Mouse (Mus musculus): ENCODE results near the gene Unc13b. TPM values are rescaled to one million over a fixed set of nuclear protein-coding genes. Genes with fewer than 3 reads are reported as not detected.

Gene Unc13b
- polyA plus RNA-seq, 1 experiment from 2014 or later: 17.9 TPM

- peak overlapping the region; percentile 87 for H3K27ac ChIP-seq (ENCODE audit: low read depth, low read length)
- DNase-seq (ENCODE audit: low spot score): peak; percentile 87
- peak overlapping the region; percentile 45 for H3K4me2 ChIP-seq (replicated peaks; ENCODE audit: low read depth, low read length)
- H3K4me1 ChIP-seq (replicated peaks; ENCODE audit: control insufficient read depth, insufficient read depth, low read length): peaks cover 5% of the 10 kb centered on the region; the same call in 1 of the 2 replicates
- ATAC-seq (ENCODE audit: low FRiP score): peak; percentile 77
- H3K27me3 ChIP-seq (ENCODE audit: control insufficient read depth, insufficient read depth, low read length): no peaks in the 10 kb centered on the region
- H3K9ac ChIP-seq (ENCODE audit: low read depth, low read length): peak overlapping the region; percentile 49; the same call in 1 of the 2 replicates
- WGBS: 13% methylated on average over 7 of the region's 7 CpGs
- no peaks in the 10 kb centered on the region for H3K36me3 ChIP-seq (ENCODE audit: control insufficient read depth, insufficient read depth, low read length)
- peak overlapping the region; percentile 49 for H3K4me3 ChIP-seq (ENCODE audit: low read depth, low read length)
- no peaks in the 10 kb centered on the region for H3K9me3 ChIP-seq (ENCODE audit: control insufficient read depth, low read length)
Measured at GRCm38 (mm10) chr4:43043644-43044357, 15.0 kb upstream of the Unc13b start.

GRCm38 (mm10) chr4:43044673-43045072 lies 14.1 kb upstream of the Unc13b start:
- H3K4me2 ChIP-seq (replicated peaks; ENCODE audit: low read depth, low read length): peak overlapping the region; percentile 45
- DNase-seq (ENCODE audit: low spot score) (peak; percentile 41), ATAC-seq (ENCODE audit: low FRiP score) (no peak)
- WGBS: 12% methylated on average over 4 of the region's 4 CpGs
- H3K9me3 ChIP-seq (ENCODE audit: control insufficient read depth, low read length): no peaks in the 10 kb centered on the region
- no peaks in the 10 kb centered on the region for H3K36me3 ChIP-seq (ENCODE audit: control insufficient read depth, insufficient read depth, low read length)
- no peaks in the 10 kb centered on the region for H3K27me3 ChIP-seq (ENCODE audit: control insufficient read depth, insufficient read depth, low read length)
- H3K27ac ChIP-seq (ENCODE audit: low read depth, low read length): peak overlapping the region; percentile 87
- H3K4me3 ChIP-seq (ENCODE audit: low read depth, low read length): peak overlapping the region; percentile 49
- H3K9ac ChIP-seq (ENCODE audit: low read depth, low read length): peak overlapping the region; percentile 49
- H3K4me1 ChIP-seq (replicated peaks; ENCODE audit: control insufficient read depth, insufficient read depth, low read length): 0 out of 2 replicates have a peak, but pooled peaks cover 2% of the 10 kb centered on the region

GRCm38 (mm10) chr4:43045285-43045658 lies 13.5 kb upstream of the Unc13b start:
- Histone ChIP-seq H3K27ac (ENCODE audit: low read depth, low read length) (peak overlapping the region; percentile 87), H3K9ac (ENCODE audit: low read depth, low read length) (peak overlapping the region; percentile 49), H3K4me1 (replicated peaks; ENCODE audit: control insufficient read depth, insufficient read depth, low read length) (0 out of 2 replicates have a peak, but pooled peaks cover 2% of the 10 kb centered on the region), H3K9me3 (ENCODE audit: control insufficient read depth, low read length) (no peaks in the 10 kb centered on the region), H3K4me3 (ENCODE audit: low read depth, low read length) (peak overlapping the region; percentile 49), H3K4me2 (replicated peaks; ENCODE audit: low read depth, low read length) (peak overlapping the region; percentile 45), H3K27me3 (ENCODE audit: control insufficient read depth, insufficient read depth, low read length) (no peaks in the 10 kb centered on the region), H3K36me3 (ENCODE audit: control insufficient read depth, insufficient read depth, low read length) (no peaks in the 10 kb centered on the region)
- DNase-seq (ENCODE audit: low spot score) (no peak), ATAC-seq (ENCODE audit: low FRiP score) (peak; percentile 17; the same call in 1 of the 2 replicates)
- 4% methylated on average over 13 of the region's 13 CpGs for WGBS

GRCm38 (mm10) chr4:43045659-43046302 lies 13.0 kb upstream of the Unc13b start, which contains the start of gene Fam214b:
Fam214b (minus strand) TSS chr4:43046220.
- WGBS: under 1% methylated on average over 33 of the region's 33 CpGs
- H3K9ac ChIP-seq (ENCODE audit: low read depth, low read length): peak within 1 kb of the TSS; percentile 49
- peak within 1 kb of the TSS; percentile 45 for H3K4me2 ChIP-seq (replicated peaks; ENCODE audit: low read depth, low read length)
- H3K27ac ChIP-seq (ENCODE audit: low read depth, low read length): peak within 1 kb of the TSS; percentile 87
- no peaks in the 10 kb centered on the region for H3K9me3 ChIP-seq (ENCODE audit: control insufficient read depth, low read length)
- H3K36me3 ChIP-seq (ENCODE audit: control insufficient read depth, insufficient read depth, low read length): no peaks in the 10 kb centered on the region
- ATAC-seq (ENCODE audit: low FRiP score): peak; percentile 87
- H3K27me3 ChIP-seq (ENCODE audit: control insufficient read depth, insufficient read depth, low read length): no peaks in the 10 kb centered on the region
- peak; percentile 99 for DNase-seq (ENCODE audit: low spot score)
- H3K4me1 ChIP-seq (replicated peaks; ENCODE audit: control insufficient read depth, insufficient read depth, low read length): 0 out of 2 replicates have a peak, but pooled peaks cover 2% of the 10 kb centered on the region
- peak within 1 kb of the TSS; percentile 49 for H3K4me3 ChIP-seq (ENCODE audit: low read depth, low read length)

GRCm38 (mm10) chr4:43046607-43047006 lies 12.1 kb upstream of the Unc13b start:
- Histone ChIP-seq H3K9ac (ENCODE audit: low read depth, low read length) (no peak overlapping the region), H3K4me1 (replicated peaks; ENCODE audit: control insufficient read depth, insufficient read depth, low read length) (0 out of 2 replicates have a peak, but pooled peaks cover 2% of the 10 kb centered on the region), H3K27me3 (ENCODE audit: control insufficient read depth, insufficient read depth, low read length) (no peaks in the 10 kb centered on the region), H3K27ac (ENCODE audit: low read depth, low read length) (no peak overlapping the region), H3K9me3 (ENCODE audit: control insufficient read depth, low read length) (no peaks in the 10 kb centered on the region), H3K4me2 (replicated peaks; ENCODE audit: low read depth, low read length) (no peak overlapping the region), H3K4me3 (ENCODE audit: low read depth, low read length) (no peak overlapping the region), H3K36me3 (ENCODE audit: control insufficient read depth, insufficient read depth, low read length) (no peaks in the 10 kb centered on the region)
- WGBS: 60% methylated on average over 5 of the region's 5 CpGs
- DNase-seq (ENCODE audit: low spot score) (no peak), ATAC-seq (ENCODE audit: low FRiP score) (no peak)

- Histone ChIP-seq H3K9me3 (ENCODE audit: control insufficient read depth, low read length) (no peaks in the 10 kb centered on the region), H3K4me3 (ENCODE audit: low read depth, low read length) (no peak overlapping the region), H3K9ac (ENCODE audit: low read depth, low read length) (no peak overlapping the region), H3K36me3 (ENCODE audit: control insufficient read depth, insufficient read depth, low read length) (no peaks in the 10 kb centered on the region), H3K4me1 (replicated peaks; ENCODE audit: control insufficient read depth, insufficient read depth, low read length) (0 out of 2 replicates have a peak, but pooled peaks cover 2% of the 10 kb centered on the region), H3K4me2 (replicated peaks; ENCODE audit: low read depth, low read length) (no peak overlapping the region), H3K27ac (ENCODE audit: low read depth, low read length) (no peak overlapping the region), H3K27me3 (ENCODE audit: control insufficient read depth, insufficient read depth, low read length) (no peaks in the 10 kb centered on the region)
- DNase-seq (ENCODE audit: low spot score): peak; percentile 83
- 9% methylated on average over 5 of the region's 5 CpGs for WGBS
- ATAC-seq (ENCODE audit: low FRiP score): no peak
Measured at GRCm38 (mm10) chr4:43047231-43047630, 11.5 kb upstream of the Unc13b start.

- no peaks in the 10 kb centered on the region for H3K4me1 ChIP-seq (replicated peaks; ENCODE audit: control insufficient read depth, insufficient read depth, low read length)
- H3K4me2 ChIP-seq (replicated peaks; ENCODE audit: low read depth, low read length): no peak overlapping the region
- no peak overlapping the region for H3K4me3 ChIP-seq (ENCODE audit: low read depth, low read length)
- H3K27me3 ChIP-seq (ENCODE audit: control insufficient read depth, insufficient read depth, low read length): no peaks in the 10 kb centered on the region
- H3K27ac ChIP-seq (ENCODE audit: low read depth, low read length): no peak overlapping the region
- H3K9ac ChIP-seq (ENCODE audit: low read depth, low read length): no peak overlapping the region
- no peak for ATAC-seq (ENCODE audit: low FRiP score)
- no peaks in the 10 kb centered on the region for H3K9me3 ChIP-seq (ENCODE audit: control insufficient read depth, low read length)
- WGBS: 10% methylated on average over 4 of the region's 4 CpGs
- peak; percentile 62 for DNase-seq (ENCODE audit: low spot score)
- H3K36me3 ChIP-seq (ENCODE audit: control insufficient read depth, insufficient read depth, low read length): no peaks in the 10 kb centered on the region
Measured at GRCm38 (mm10) chr4:43052627-43053026, 6.1 kb upstream of the Unc13b start.

GRCm38 (mm10) chr4:43057654-43058053 lies 1.1 kb upstream of the Unc13b start:
- H3K36me3 ChIP-seq (ENCODE audit: control insufficient read depth, insufficient read depth, low read length): no peaks in the 10 kb centered on the region
- H3K4me3 ChIP-seq (ENCODE audit: low read depth, low read length): no peak overlapping the region
- H3K27me3 ChIP-seq (ENCODE audit: control insufficient read depth, insufficient read depth, low read length): no peaks in the 10 kb centered on the region
- no peak overlapping the region for H3K4me2 ChIP-seq (replicated peaks; ENCODE audit: low read depth, low read length)
- 89% methylated on average over 5 of the region's 5 CpGs for WGBS
- no peak for ATAC-seq (ENCODE audit: low FRiP score)
- no peaks in the 10 kb centered on the region for H3K9me3 ChIP-seq (ENCODE audit: control insufficient read depth, low read length)
- no peak overlapping the region for H3K27ac ChIP-seq (ENCODE audit: low read depth, low read length)
- no peaks in the 10 kb centered on the region for H3K4me1 ChIP-seq (replicated peaks; ENCODE audit: control insufficient read depth, insufficient read depth, low read length)
- no peak overlapping the region for H3K9ac ChIP-seq (ENCODE audit: low read depth, low read length)
- DNase-seq (ENCODE audit: low spot score): no peak

Data from hindbrain, embryonic 11.5 days (tissue).